Mouse (Mus musculus): ENCODE data around the gene L3mbtl4. TPM values are rescaled to one million over a fixed set of nuclear protein-coding genes. Genes with fewer than 3 reads are reported as not detected.
"Not testable (repeated sequence)": the region's sequence is repeated elsewhere in the genome, so short reads cannot be mapped to it uniquely, and the experiment has no call there.

The L3mbtl4 gene
- polyA plus RNA-seq, 1 experiment from 2014 or later: 0.84 TPM

GRCm38 (mm10) chr17:68357687-68358086, 84.1 kb downstream of the L3mbtl4 start:
- no peaks in the 10 kb centered on the region for H3K27me3 ChIP-seq (ENCODE audit: insufficient read depth, low read length)
- 76% methylated on average over 1 of the region's 1 CpGs for WGBS

GRCm38 (mm10) chr17:68371101-68371500, 97.5 kb downstream of the L3mbtl4 start:
- ATAC-seq (ENCODE audit: low FRiP score, low TSS enrichment): no peak
- WGBS: 88% methylated on average over 1 of the region's 1 CpGs
- H3K36me3 ChIP-seq (ENCODE audit: insufficient read depth, low read length): no peaks in the 10 kb centered on the region
- H3K4me1 ChIP-seq (ENCODE audit: insufficient read depth, low read length): no peaks in the 10 kb centered on the region
- H3K27ac ChIP-seq (ENCODE audit: low read length): no peak overlapping the region
- no peak overlapping the region for H3K9ac ChIP-seq (replicated peaks; ENCODE audit: low read length)
- peaks cover 3% of the 10 kb centered on the region; the same call in 1 of the 2 replicates for H3K9me3 ChIP-seq (ENCODE audit: low read length)
- no peak overlapping the region for H3K4me3 ChIP-seq (ENCODE audit: low read length)
- no peak overlapping the region for H3K4me2 ChIP-seq (replicated peaks; ENCODE audit: low read depth, low read length)
- H3K27me3 ChIP-seq (ENCODE audit: insufficient read depth, low read length): no peaks in the 10 kb centered on the region

More at GRCm38 (mm10) chr17:68357687-68358086, 84.1 kb downstream of the L3mbtl4 start:
- no peaks in the 10 kb centered on the region for H3K36me3 ChIP-seq (ENCODE audit: insufficient read depth, low read length)
- no peaks in the 10 kb centered on the region for H3K4me1 ChIP-seq (ENCODE audit: insufficient read depth, low read length)
- no peak overlapping the region for H3K4me3 ChIP-seq (ENCODE audit: low read length)
- ATAC-seq (ENCODE audit: low FRiP score, low TSS enrichment): no peak
- no peaks in the 10 kb centered on the region for H3K9me3 ChIP-seq (ENCODE audit: low read length)
- H3K27ac ChIP-seq (ENCODE audit: low read length): no peak overlapping the region
- H3K4me2 ChIP-seq (replicated peaks; ENCODE audit: low read depth, low read length): no peak overlapping the region
- no peak overlapping the region for H3K9ac ChIP-seq (replicated peaks; ENCODE audit: low read length)

- no peak overlapping the region for H3K4me3 ChIP-seq (ENCODE audit: low read length)
Observed at GRCm38 (mm10) chr17:68388481-68388880, 114.9 kb downstream of the L3mbtl4 start.

GRCm38 (mm10) chr17:68405993-68406392, 132.4 kb downstream of the L3mbtl4 start:
- 44% methylated on average over 1 of the region's 1 CpGs for WGBS
- no peaks in the 10 kb centered on the region for H3K27me3 ChIP-seq (ENCODE audit: insufficient read depth, low read length)
- no peak overlapping the region for H3K4me2 ChIP-seq (replicated peaks; ENCODE audit: low read depth, low read length)
- H3K9me3 ChIP-seq (ENCODE audit: low read length): no peaks in the 10 kb centered on the region
- no peaks in the 10 kb centered on the region for H3K4me1 ChIP-seq (ENCODE audit: insufficient read depth, low read length)
- no peak overlapping the region for H3K4me3 ChIP-seq (ENCODE audit: low read length)
- no peaks in the 10 kb centered on the region for H3K36me3 ChIP-seq (ENCODE audit: insufficient read depth, low read length)
- H3K9ac ChIP-seq (replicated peaks; ENCODE audit: low read length): no peak overlapping the region
- ATAC-seq (ENCODE audit: low FRiP score, low TSS enrichment): no peak
- no peak overlapping the region for H3K27ac ChIP-seq (ENCODE audit: low read length)

More at GRCm38 (mm10) chr17:68388481-68388880, 114.9 kb downstream of the L3mbtl4 start:
- Histone ChIP-seq H3K9me3 (ENCODE audit: low read length) (no peaks in the 10 kb centered on the region), H3K27ac (ENCODE audit: low read length) (no peak overlapping the region), H3K27me3 (ENCODE audit: insufficient read depth, low read length) (no peaks in the 10 kb centered on the region), H3K36me3 (ENCODE audit: insufficient read depth, low read length) (no peaks in the 10 kb centered on the region), H3K4me1 (ENCODE audit: insufficient read depth, low read length) (no peaks in the 10 kb centered on the region), H3K9ac (replicated peaks; ENCODE audit: low read length) (no peak overlapping the region), H3K4me2 (replicated peaks; ENCODE audit: low read depth, low read length) (no peak overlapping the region)
- WGBS: 74% methylated on average over 5 of the region's 5 CpGs
- ATAC-seq (ENCODE audit: low FRiP score, low TSS enrichment): no peak

GRCm38 (mm10) chr17:68407121-68407520, 133.5 kb downstream of the L3mbtl4 start:
- WGBS: 59% methylated on average over 1 of the region's 1 CpGs

GRCm38 (mm10) chr17:68422663-68423498, 149.3 kb downstream of the L3mbtl4 start:
- Histone ChIP-seq H3K9ac (replicated peaks; ENCODE audit: low read length) (no peak overlapping the region), H3K9me3 (ENCODE audit: low read length) (no peaks in the 10 kb centered on the region), H3K4me2 (replicated peaks; ENCODE audit: low read depth, low read length) (no peak overlapping the region), H3K36me3 (ENCODE audit: insufficient read depth, low read length) (no peaks in the 10 kb centered on the region), H3K27me3 (ENCODE audit: insufficient read depth, low read length) (no peaks in the 10 kb centered on the region), H3K4me1 (ENCODE audit: insufficient read depth, low read length) (no peaks in the 10 kb centered on the region), H3K4me3 (ENCODE audit: low read length) (no peak overlapping the region), H3K27ac (ENCODE audit: low read length) (no peak overlapping the region)
- no peak for ATAC-seq (ENCODE audit: low FRiP score, low TSS enrichment)
- 73% methylated on average over 12 of the region's 12 CpGs for WGBS

More at GRCm38 (mm10) chr17:68407121-68407520, 133.5 kb downstream of the L3mbtl4 start:
- not testable (repeated sequence) for ATAC-seq (ENCODE audit: low FRiP score, low TSS enrichment); H3K27ac ChIP-seq (ENCODE audit: low read length); H3K4me1 ChIP-seq (ENCODE audit: insufficient read depth, low read length); H3K9ac ChIP-seq (replicated peaks; ENCODE audit: low read length); H3K36me3 ChIP-seq (ENCODE audit: insufficient read depth, low read length); H3K9me3 ChIP-seq (ENCODE audit: low read length); H3K4me2 ChIP-seq (replicated peaks; ENCODE audit: low read depth, low read length); H3K27me3 ChIP-seq (ENCODE audit: insufficient read depth, low read length); H3K4me3 ChIP-seq (ENCODE audit: low read length)

GRCm38 (mm10) chr17:68433576-68433975, 160.0 kb downstream of the L3mbtl4 start:
- H3K4me1 ChIP-seq (ENCODE audit: insufficient read depth, low read length): no peaks in the 10 kb centered on the region
- ATAC-seq (ENCODE audit: low FRiP score, low TSS enrichment): no peak
- WGBS: 74% methylated on average over 5 of the region's 5 CpGs
- H3K27me3 ChIP-seq (ENCODE audit: insufficient read depth, low read length): no peaks in the 10 kb centered on the region
- no peaks in the 10 kb centered on the region for H3K36me3 ChIP-seq (ENCODE audit: insufficient read depth, low read length)
- H3K4me3 ChIP-seq (ENCODE audit: low read length): no peak overlapping the region
- H3K4me2 ChIP-seq (replicated peaks; ENCODE audit: low read depth, low read length): no peak overlapping the region
- H3K9ac ChIP-seq (replicated peaks; ENCODE audit: low read length): no peak overlapping the region
- no peak overlapping the region for H3K27ac ChIP-seq (ENCODE audit: low read length)
- no peaks in the 10 kb centered on the region for H3K9me3 ChIP-seq (ENCODE audit: low read length)

- Histone ChIP-seq H3K9ac (replicated peaks; ENCODE audit: low read length) (no peak overlapping the region), H3K27me3 (ENCODE audit: insufficient read depth, low read length) (no peaks in the 10 kb centered on the region), H3K36me3 (ENCODE audit: insufficient read depth, low read length) (no peaks in the 10 kb centered on the region), H3K27ac (ENCODE audit: low read length) (no peak overlapping the region), H3K4me2 (replicated peaks; ENCODE audit: low read depth, low read length) (no peak overlapping the region), H3K4me1 (ENCODE audit: insufficient read depth, low read length) (no peaks in the 10 kb centered on the region), H3K4me3 (ENCODE audit: low read length) (no peak overlapping the region), H3K9me3 (ENCODE audit: low read length) (no peaks in the 10 kb centered on the region)
- no peak for ATAC-seq (ENCODE audit: low FRiP score, low TSS enrichment)
- 55% methylated on average over 1 of the region's 1 CpGs for WGBS
Observed at GRCm38 (mm10) chr17:68450921-68451320, 177.3 kb downstream of the L3mbtl4 start.

GRCm38 (mm10) chr17:68461471-68461870, 187.9 kb downstream of the L3mbtl4 start:
- Histone ChIP-seq H3K4me3 (ENCODE audit: low read length) (no peak overlapping the region), H3K4me2 (replicated peaks; ENCODE audit: low read depth, low read length) (no peak overlapping the region), H3K27ac (ENCODE audit: low read length) (no peak overlapping the region), H3K36me3 (ENCODE audit: insufficient read depth, low read length) (no peaks in the 10 kb centered on the region), H3K9ac (replicated peaks; ENCODE audit: low read length) (no peak overlapping the region), H3K9me3 (ENCODE audit: low read length) (no peaks in the 10 kb centered on the region), H3K27me3 (ENCODE audit: insufficient read depth, low read length) (no peaks in the 10 kb centered on the region), H3K4me1 (ENCODE audit: insufficient read depth, low read length) (no peaks in the 10 kb centered on the region)
- no peak for ATAC-seq (ENCODE audit: low FRiP score, low TSS enrichment)
- WGBS: 88% methylated on average over 5 of the region's 5 CpGs

- Histone ChIP-seq H3K4me1 (ENCODE audit: insufficient read depth, low read length) (no peaks in the 10 kb centered on the region), H3K4me3 (ENCODE audit: low read length) (no peak overlapping the region), H3K36me3 (ENCODE audit: insufficient read depth, low read length) (no peaks in the 10 kb centered on the region), H3K9me3 (ENCODE audit: low read length) (no peaks in the 10 kb centered on the region), H3K4me2 (replicated peaks; ENCODE audit: low read depth, low read length) (no peak overlapping the region), H3K27me3 (ENCODE audit: insufficient read depth, low read length) (no peaks in the 10 kb centered on the region), H3K9ac (replicated peaks; ENCODE audit: low read length) (no peak overlapping the region), H3K27ac (ENCODE audit: low read length) (no peak overlapping the region)
- WGBS: 60% methylated on average over 1 of the region's 1 CpGs
- ATAC-seq (ENCODE audit: low FRiP score, low TSS enrichment): no peak
Observed at GRCm38 (mm10) chr17:68467311-68467710, 193.7 kb downstream of the L3mbtl4 start.

Data from kidney, embryonic 16.5 days (tissue).